Mouse (Mus musculus) T-helper 17 cell (primary cell): Measurements from ENCODE around the gene Cdc14b.

Experiments used
- in situ Hi-C, 2 experiments: fragments of 300-600 bp; cut with MboI, MseI; formaldehyde crosslinking; loops; 1 replicate in 1 of 2; 2 replicates in 1 of 2; pipeline ENCODE4 v1.15.1; 2025; ENCODE audit warnings: high pct_unique_total_duplicates in 2 of 2

Gene Cdc14b

GRCm38 (mm10) chr13:64237681-64238157 is 37.4 kb downstream of the Cdc14b start:
- in situ Hi-C loops, result loop anchor here in 1 of 2 experiments (10.0 kb wide), 1 partner anchor 1773 kb away; the partner anchor contains the start of gene Gm49359

DNA sequence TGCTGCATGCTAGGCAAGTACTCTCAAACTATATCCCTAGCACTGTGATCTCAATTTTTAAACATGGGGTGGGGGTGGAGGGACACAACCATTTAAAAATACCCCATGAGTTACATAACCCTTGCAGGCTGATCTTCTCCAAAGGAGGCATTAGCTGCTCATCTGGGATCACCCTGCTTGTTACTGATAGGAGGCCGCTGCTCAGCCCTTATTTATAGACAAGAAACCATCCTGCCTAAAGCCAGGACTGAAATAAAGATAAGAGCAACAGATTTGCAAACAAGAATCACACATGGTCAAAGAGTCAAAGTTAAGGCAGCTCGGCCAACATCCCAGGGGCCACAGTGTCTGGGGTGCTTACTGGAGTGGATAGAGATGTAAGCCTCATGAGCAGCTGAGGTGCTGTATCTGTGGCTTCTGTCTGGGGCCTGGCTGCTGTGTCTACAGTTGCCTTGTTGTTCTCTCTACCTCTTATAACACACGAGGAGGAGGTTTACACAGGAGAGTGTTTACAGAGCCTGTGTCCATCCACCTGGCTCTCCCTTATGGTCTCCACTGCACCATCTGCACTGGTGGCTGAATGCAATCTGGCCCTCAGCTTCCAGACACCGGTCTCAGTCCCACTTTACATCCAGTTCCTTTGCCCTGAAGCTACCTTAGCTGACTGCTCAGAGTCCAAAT is 38.0 kb downstream of the Cdc14b start:
- in situ Hi-C loops, result loop anchor here in 1 of 2 experiments (10.0 kb wide), 1 partner anchor 1772 kb away; the partner anchor contains the start of gene Gm49359

DNA sequence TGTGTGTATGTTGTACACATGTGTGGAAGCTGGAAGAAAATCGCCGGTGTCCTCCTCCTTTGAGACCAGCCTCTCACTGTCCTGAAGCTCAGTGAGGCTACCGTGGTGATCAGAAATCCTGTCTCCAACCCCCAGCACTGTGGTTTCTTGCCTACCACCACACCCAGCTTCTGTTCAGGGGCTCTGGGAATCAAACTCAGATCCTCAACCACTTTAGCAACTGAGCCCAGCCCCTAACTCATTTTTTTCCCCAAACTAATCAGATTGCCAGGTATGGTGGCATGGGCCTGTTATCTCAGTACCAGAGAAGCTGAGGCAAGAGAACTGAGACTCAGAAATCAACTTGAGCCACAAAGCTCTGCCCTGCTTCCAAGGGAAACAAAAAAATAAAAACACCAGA is 39.3 kb downstream of the Cdc14b start:
- in situ Hi-C loops, result loop anchor here in 1 of 2 experiments (10.0 kb wide), 1 partner anchor 1771 kb away; the partner anchor contains the start of gene Gm49359

- in situ Hi-C loops, result loop anchor here in 1 of 2 experiments (10.0 kb wide), 1 partner anchor 1770 kb away; the partner anchor contains the start of gene Gm49359
Observed at GRCm38 (mm10) chr13:64235062-64235715, 39.9 kb downstream of the Cdc14b start.

DNA sequence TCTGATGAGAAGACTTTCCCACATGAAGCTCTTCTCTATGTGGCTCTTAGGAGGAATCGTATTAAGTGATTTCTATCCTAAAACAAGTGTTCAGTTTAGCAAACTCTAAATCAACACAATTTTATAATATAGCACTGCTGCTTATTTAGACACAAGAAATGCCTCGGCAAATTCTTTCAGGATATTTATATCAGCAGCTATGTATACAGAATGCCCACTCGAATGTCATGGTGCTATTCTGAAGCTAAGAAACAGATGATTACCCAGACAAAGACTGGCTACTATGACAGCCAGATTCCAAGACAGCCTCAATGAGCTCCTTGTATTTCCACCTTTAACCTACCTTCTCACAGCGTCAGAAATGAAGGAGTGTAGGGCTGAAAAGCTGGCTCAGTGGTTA is 42.0 kb downstream of the Cdc14b start:
- in situ Hi-C loops, result loop anchor here (5.0 to 10.0 kb wide), 2 partner anchors 66 to 1768 kb away; partner anchors contain the start of gene Gm49359 (in 1 of the 2)

- in situ Hi-C loops, result no loop called here
Observed at GRCm38 (mm10) chr13:64226725-64227124, 48.4 kb downstream of the Cdc14b start.

GRCm38 (mm10) chr13:64225738-64226137 is 49.4 kb downstream of the Cdc14b start:
- in situ Hi-C loops, result no loop called here

DNA sequence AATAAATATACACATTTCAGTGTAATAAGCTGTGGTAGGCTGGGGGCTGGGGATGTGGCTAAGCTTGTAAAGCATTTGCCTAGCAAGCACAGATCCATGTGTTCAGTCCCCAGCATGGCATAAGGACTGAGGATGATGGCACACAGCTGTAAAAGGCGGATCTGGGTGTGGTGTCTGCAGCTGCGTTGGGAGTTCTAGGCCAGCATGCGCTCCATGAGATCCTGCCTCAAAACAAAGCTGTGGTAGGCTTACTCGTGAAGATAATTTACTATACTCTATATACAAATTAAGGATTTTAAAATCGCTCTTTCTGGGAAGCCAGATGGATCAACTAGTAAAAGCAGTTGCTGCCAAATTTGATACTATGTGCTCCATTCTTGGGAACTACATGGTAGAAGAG is 60.2 kb downstream of the Cdc14b start:
- in situ Hi-C loops, result no loop called here

DNA sequence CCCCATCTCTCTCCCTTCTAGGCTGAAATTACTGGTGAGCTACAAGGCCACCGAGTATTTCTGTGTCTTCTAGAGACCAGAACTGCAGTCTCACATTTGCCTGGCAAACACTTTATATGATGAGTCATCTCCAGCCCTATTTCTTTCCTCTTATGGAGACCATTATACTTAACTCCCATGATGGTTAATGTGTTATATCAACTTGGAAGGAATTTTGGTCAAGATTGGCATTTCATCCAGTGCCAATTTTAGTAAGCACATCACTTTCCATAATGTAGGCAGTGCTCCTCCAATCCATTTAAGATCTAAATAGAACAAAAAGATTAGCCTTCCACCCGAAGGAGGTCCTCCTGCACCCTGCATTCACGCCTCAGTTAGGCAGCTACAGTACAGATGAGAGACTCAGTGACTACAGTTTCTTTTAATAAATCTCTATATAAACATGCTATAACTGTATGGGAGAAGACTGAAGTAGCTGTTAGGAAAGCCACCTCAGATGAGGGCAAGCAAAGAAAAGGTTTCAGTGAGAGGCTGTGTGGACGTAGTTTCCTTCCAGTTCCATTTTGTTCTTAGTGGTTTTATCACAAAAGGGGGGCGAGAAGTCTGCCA is 63.0 kb downstream of the Cdc14b start:
- in situ Hi-C loops, result no loop called here

- in situ Hi-C loops, result no loop called here
Observed at GRCm38 (mm10) chr13:64208146-64208545, 66.9 kb downstream of the Cdc14b start.

DNA sequence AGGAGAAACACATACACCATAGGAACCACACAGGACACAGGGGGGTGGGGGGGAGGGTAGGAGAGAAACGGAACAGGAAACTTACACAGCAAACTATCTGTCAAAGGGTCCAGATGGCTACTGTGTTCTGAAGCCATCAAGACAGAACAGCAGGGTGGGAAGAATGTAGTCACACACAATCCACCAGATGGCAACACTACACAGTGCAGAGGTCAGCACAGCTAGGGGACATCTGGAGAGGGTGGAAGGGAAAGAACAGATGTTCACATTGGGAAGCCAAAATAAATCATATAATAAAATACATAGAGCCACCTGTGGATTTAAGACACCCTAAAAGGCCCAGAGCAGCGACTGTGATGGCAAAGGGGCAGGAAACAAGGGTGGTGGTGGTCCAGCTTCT is 69.9 kb downstream of the Cdc14b start:
- in situ Hi-C loops, result no loop called here

- in situ Hi-C loops, result no loop called here
Observed at GRCm38 (mm10) chr13:64204726-64205125, 70.4 kb downstream of the Cdc14b start.

DNA sequence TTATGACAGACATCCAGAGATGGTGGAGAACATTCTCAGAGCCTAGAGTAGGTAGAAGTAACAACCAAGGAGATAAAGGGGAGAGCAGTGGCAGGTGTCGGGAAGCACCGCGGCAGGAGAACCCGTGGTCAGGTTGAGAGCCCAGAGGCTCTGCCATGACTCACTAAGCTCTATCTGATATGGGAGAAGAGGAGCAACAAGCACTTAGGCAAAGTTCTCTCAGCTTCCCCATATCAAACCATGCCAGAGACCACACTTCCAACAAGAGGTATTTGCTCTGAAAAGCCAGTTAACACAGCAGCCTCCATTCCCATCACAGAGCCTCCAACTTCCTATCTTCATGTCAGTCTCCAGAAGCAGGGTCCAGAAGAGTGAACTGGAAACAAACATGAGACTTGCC is 74.2 kb downstream of the Cdc14b start:
- in situ Hi-C loops, result no loop called here

DNA sequence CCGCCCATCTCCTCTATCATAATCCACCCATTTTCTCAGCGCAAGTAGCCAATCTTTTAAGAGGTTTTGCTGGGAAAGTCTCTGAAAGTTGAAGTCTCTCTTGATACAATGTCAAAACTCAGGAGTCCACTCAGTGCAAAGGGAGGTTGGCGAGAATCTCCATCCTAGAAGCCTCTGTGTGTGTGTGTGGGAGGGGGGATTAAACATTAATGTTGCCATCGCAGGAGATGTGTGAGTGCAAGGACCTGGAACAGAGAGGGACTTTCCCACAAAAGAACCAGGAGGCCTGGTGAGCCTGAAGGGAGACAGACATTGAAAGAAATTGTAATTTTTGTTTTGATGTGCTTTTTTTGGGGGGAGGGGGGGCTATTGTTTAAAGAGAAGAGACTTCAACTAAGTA is 76.8 kb downstream of the Cdc14b start:
- in situ Hi-C loops, result no loop called here

GRCm38 (mm10) chr13:64197899-64198298 is 77.2 kb downstream of the Cdc14b start:
- in situ Hi-C loops, result no loop called here

- in situ Hi-C loops, result loop anchor here in 1 of 2 experiments (10.0 kb wide), 1 partner anchor 248 kb away; the partner anchor contains the start of gene Cdk20
Observed at GRCm38 (mm10) chr13:64187065-64187464, 88.0 kb downstream of the Cdc14b start.

DNA sequence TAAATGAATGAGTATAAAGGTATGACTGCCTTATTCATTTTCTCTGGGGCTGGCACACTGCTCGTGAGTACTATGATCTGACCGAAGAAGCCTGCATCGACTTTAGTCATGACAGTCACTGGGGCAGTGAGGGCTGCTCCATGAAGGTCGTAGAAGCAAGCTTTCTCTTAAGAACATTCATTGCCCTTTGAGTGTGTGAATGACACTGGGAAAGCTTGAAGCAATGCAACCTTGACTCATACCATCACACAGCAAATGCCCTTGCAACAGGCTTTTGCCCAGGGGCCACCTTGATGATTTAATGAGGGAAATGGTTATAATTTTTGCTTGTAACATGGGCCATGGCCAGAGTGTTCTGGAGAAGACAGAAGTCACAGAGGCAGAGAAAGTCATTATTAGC is 88.6 kb downstream of the Cdc14b start:
- in situ Hi-C loops, result loop anchor here in 1 of 2 experiments (10.0 kb wide), 1 partner anchor 248 kb away; the partner anchor contains the start of gene Cdk20

DNA sequence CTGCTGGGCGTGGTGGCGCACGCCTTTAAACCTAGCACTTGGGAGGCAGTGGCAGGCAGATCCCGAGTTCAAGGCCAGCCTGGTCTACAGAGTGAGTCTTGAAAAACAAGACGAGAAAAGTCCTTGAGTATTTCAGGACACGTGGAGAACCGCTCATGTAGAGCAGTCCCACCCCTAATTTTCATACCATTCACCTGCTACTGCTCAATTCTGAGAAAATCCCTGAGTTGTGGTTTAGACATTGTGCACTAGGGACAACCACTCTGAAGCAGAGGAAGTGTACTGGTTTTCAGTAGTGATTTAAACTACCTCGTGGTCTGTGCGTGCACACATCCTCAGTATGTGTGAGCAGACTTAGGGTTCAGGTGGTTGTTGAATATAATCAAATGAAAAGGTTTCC is 89.5 kb downstream of the Cdc14b start:
- in situ Hi-C loops, result loop anchor here in 1 of 2 experiments (10.0 kb wide), 1 partner anchor 249 kb away; the partner anchor contains the start of gene Cdk20

- in situ Hi-C loops, result loop anchor here in 1 of 2 experiments (10.0 kb wide), 1 partner anchor 250 kb away; the partner anchor contains the start of gene Cdk20
Observed at GRCm38 (mm10) chr13:64185176-64185575, 89.9 kb downstream of the Cdc14b start.

GRCm38 (mm10) chr13:64184361-64184760 is 90.7 kb downstream of the Cdc14b start:
- in situ Hi-C loops, result loop anchor here in 1 of 2 experiments (10.0 kb wide), 1 partner anchor 250 kb away; the partner anchor contains the start of gene Cdk20

- in situ Hi-C loops, result loop anchor here in 1 of 2 experiments (10.0 kb wide), 1 partner anchor 251 kb away; the partner anchor contains the start of gene Cdk20
Observed at GRCm38 (mm10) chr13:64183583-64183982, 91.5 kb downstream of the Cdc14b start.
